Mouse (Mus musculus) activated CD4-positive, CD25-positive, alpha-beta regulatory T cell, adult 9 weeks (primary cell): ENCODE measurements around the gene Elovl2. TPM values are rescaled to one million over a fixed set of nuclear protein-coding genes. Genes with fewer than 3 reads are reported as not detected.

Experiments
- polyA plus RNA-seq: library from polyadenylated mRNA; unstranded; fragments of 100-300 nt; shearing (Covaris generic); gene quantifications from one replicate; pipeline ENCODE4 v1.2.1, GENCODE M21; 2017

Elovl2 gene
- not detected for polyA plus RNA-seq

GRCm38 (mm10) chr13:41220304-41220834 is at the start of gene Elovl2:
Gene Elovl2, minus strand, starts transcription at chr13:41220405.

GRCm38 (mm10) chr13:41249538-41250317 is 29.5 kb upstream of the Elovl2 start, which contains the start of gene Smim13:
Gene Smim13, plus strand, starts transcription at chr13:41249844.

Other genes starting within 250 kb of the Elovl2 start
- 102 TPM for gene Pak1ip1, start 219.4 kb downstream of the Elovl2 start, polyA plus RNA-seq
- 224 TPM for gene Tmem14c, start 204.1 kb downstream of the Elovl2 start, polyA plus RNA-seq
- gene Mak, start 140.7 kb downstream of the Elovl2 start, polyA plus RNA-seq, result not detected
- gene Gcm2, start 109.4 kb downstream of the Elovl2 start, polyA plus RNA-seq, result not detected
- gene Sycp2l, start 106.1 kb downstream of the Elovl2 start, polyA plus RNA-seq, result 0.23 TPM
- gene Smim13, start 29.4 kb upstream of the Elovl2 start, polyA plus RNA-seq, result 2.1 TPM
- not detected for gene Gm17364, start 53.6 kb upstream of the Elovl2 start, polyA plus RNA-seq